Mouse (Mus musculus) fibroblast of lung, adult 2 months (primary cell): ENCODE data around the gene Morn1.

Experiments
- DNase-seq: peaks from one replicate; pipeline ENCODE4 v3.0.0-alpha.2; 2011; ENCODE audit warnings: low read depth

The Morn1 gene

GRCm38 (mm10) chr4:155162433-155163319, 76.3 kb downstream of the Morn1 start:
- DNase-seq, result no peak

GRCm38 (mm10) chr4:155163320-155163651, 76.9 kb downstream of the Morn1 start:
- DNase-seq, result no peak

GRCm38 (mm10) chr4:155163685-155164084, 77.3 kb downstream of the Morn1 start:
- no peak for DNase-seq

- DNase-seq, result no peak
These were observed 78.2 kb downstream of the Morn1 start for GRCm38 (mm10) chr4:155164550-155164949.

- no peak for DNase-seq
These were observed 79.5 kb downstream of the Morn1 start for GRCm38 (mm10) chr4:155165861-155166260.

- no peak for DNase-seq
These were observed 82.5 kb downstream of the Morn1 start for GRCm38 (mm10) chr4:155168835-155169252.

GRCm38 (mm10) chr4:155170614-155171212, 84.3 kb downstream of the Morn1 start:
- DNase-seq, result no peak

- DNase-seq, result no peak
These were observed 85.7 kb downstream of the Morn1 start for GRCm38 (mm10) chr4:155171961-155172533.

- DNase-seq, result peak; percentile 96
These were observed 86.8 kb downstream of the Morn1 start for GRCm38 (mm10) chr4:155172909-155173821.

- DNase-seq, result peak; percentile 61
These were observed 87.7 kb downstream of the Morn1 start for GRCm38 (mm10) chr4:155173822-155174785.

GRCm38 (mm10) chr4:155176210-155176609, 89.8 kb downstream of the Morn1 start:
- DNase-seq, result no peak

- DNase-seq, result peak; percentile 68
These were observed 91.9 kb downstream of the Morn1 start for GRCm38 (mm10) chr4:155178274-155178673.

- DNase-seq, result no peak
These were observed 92.7 kb downstream of the Morn1 start for GRCm38 (mm10) chr4:155178981-155179512.

- DNase-seq, result no peak
These were observed 96.8 kb downstream of the Morn1 start for GRCm38 (mm10) chr4:155183201-155183600.

- no peak for DNase-seq
These were observed 98.1 kb downstream of the Morn1 start for GRCm38 (mm10) chr4:155184248-155185070.

- DNase-seq, result no peak
These were observed 99.5 kb downstream of the Morn1 start for GRCm38 (mm10) chr4:155185845-155186244.

GRCm38 (mm10) chr4:155187192-155187674, 100.9 kb downstream of the Morn1 start:
- DNase-seq, result no peak

- DNase-seq, result no peak
These were observed 102.0 kb downstream of the Morn1 start for GRCm38 (mm10) chr4:155188341-155188740.

- DNase-seq, result no peak
These were observed 102.4 kb downstream of the Morn1 start for GRCm38 (mm10) chr4:155188803-155189202.
